Mouse (Mus musculus) lung, adult 2 months (tissue): ENCODE results near the gene Kmt5c.

Experiments used
- CTCF ChIP-seq: fragments of 200-500 bp; IDR thresholded peaks from 2 replicates; pipeline ENCODE4 v1.5.1; 2011; ENCODE audit warnings: mild to moderate bottlenecking, low read length, control low read depth; ENCODE audit not compliant: insufficient read depth
- POLR2A ChIP-seq: fragments of 200-500 bp; IDR thresholded peaks from 2 replicates; pipeline ENCODE4 v1.6.1; 2011; ENCODE audit warnings: low read depth, mild to moderate bottlenecking, control low read depth, low read length, borderline replicate concordance; ENCODE audit errors: extremely low read depth

- TF ChIP-seq POLR2A (peak; percentile 45; the same call in 1 of the 2 replicates), CTCF (no peak)
Measured at GRCm38 (mm10) chr7:4741151-4741550, 1.2 kb downstream of the Kmt5c start.
